Mouse (Mus musculus) left cerebral cortex, adult 8-10 months (tissue): ENCODE results near the gene Uspl1. TPM values are rescaled to one million over a fixed set of nuclear protein-coding genes. Genes with fewer than 3 reads are reported as not detected.

Experiments
- DNase-seq, 2 experiments: peaks; one replicate each; pipeline ENCODE4 v3.0.0; 2022; ENCODE audit warnings: low spot score in 2 of 2
- total RNA-seq, 4 experiments: library from RNA; stranded (reverse); gene quantifications; 2 replicates each; pipeline ENCODE4 v1.2.4; 2022

Uspl1 gene
- total RNA-seq, 4 experiments from 2014 or later = 39.9 to 45.5 (median 41.6) TPM

- DNase-seq = no peak
These were observed 18.1 kb upstream of the Uspl1 start for GRCm38 (mm10) chr5:149166011-149166410.

- DNase-seq = no peak
These were observed 16.1 kb upstream of the Uspl1 start for GRCm38 (mm10) chr5:149168051-149168450.

- peak in 1 of 2 experiments; percentile 31 for DNase-seq
These were observed 15.3 kb upstream of the Uspl1 start for GRCm38 (mm10) chr5:149168816-149169215.

GRCm38 (mm10) chr5:149170841-149171588, 13.1 kb upstream of the Uspl1 start:
- DNase-seq = no peak

GRCm38 (mm10) chr5:149172246-149172645, 11.9 kb upstream of the Uspl1 start:
- DNase-seq = no peak

- DNase-seq = no peak
These were observed 9.6 kb upstream of the Uspl1 start for GRCm38 (mm10) chr5:149174527-149174926.

GRCm38 (mm10) chr5:149175736-149176135, 8.4 kb upstream of the Uspl1 start:
- DNase-seq = no peak

- DNase-seq = no peak
These were observed 6.1 kb upstream of the Uspl1 start for GRCm38 (mm10) chr5:149178095-149178494.

GRCm38 (mm10) chr5:149179826-149180225, 4.3 kb upstream of the Uspl1 start:
- DNase-seq = no peak

GRCm38 (mm10) chr5:149182186-149182870, 1.8 kb upstream of the Uspl1 start:
- no peak for DNase-seq

- DNase-seq = no peak
These were observed 1.0 kb upstream of the Uspl1 start for GRCm38 (mm10) chr5:149183122-149183521.

- DNase-seq = no peak
These were observed 438 bp upstream of the Uspl1 start for GRCm38 (mm10) chr5:149183721-149184103.

- DNase-seq = peak in 1 of 2 experiments; percentile 32
These were observed 665 bp downstream of the Uspl1 start for GRCm38 (mm10) chr5:149184844-149185186.

- no peak for DNase-seq
These were observed 1.7 kb downstream of the Uspl1 start for GRCm38 (mm10) chr5:149185806-149186205.

GRCm38 (mm10) chr5:149190160-149190559, 6.0 kb downstream of the Uspl1 start:
- no peak for DNase-seq

- no peak for DNase-seq
These were observed 12.5 kb downstream of the Uspl1 start for GRCm38 (mm10) chr5:149196611-149197010.

- DNase-seq = no peak
These were observed 14.6 kb downstream of the Uspl1 start for GRCm38 (mm10) chr5:149198782-149199181.

- DNase-seq = no peak
These were observed 18.8 kb downstream of the Uspl1 start for GRCm38 (mm10) chr5:149202941-149203340.

GRCm38 (mm10) chr5:149203796-149204375, 19.7 kb downstream of the Uspl1 start:
- no peak for DNase-seq

- no peak for DNase-seq
These were observed 20.7 kb downstream of the Uspl1 start for GRCm38 (mm10) chr5:149204822-149205221.

- DNase-seq = no peak
These were observed 21.1 kb downstream of the Uspl1 start for GRCm38 (mm10) chr5:149205265-149205664.

- DNase-seq = no peak
These were observed 22.1 kb downstream of the Uspl1 start for GRCm38 (mm10) chr5:149206286-149206685.

- no peak for DNase-seq
These were observed 23.5 kb downstream of the Uspl1 start for GRCm38 (mm10) chr5:149207661-149208060.
